Mouse (Mus musculus) embryonic fibroblast, embryonic 13.5 days (primary cell): ENCODE measurements around the gene H2afx.

ENCODE experiments used
- CTCF ChIP-seq: IDR thresholded peaks from 2 replicates; pipeline ENCODE4 v1.5.1; 2011; ENCODE audit warnings: mild to moderate bottlenecking, control low read depth, low read length, moderate library complexity, borderline replicate concordance; ENCODE audit not compliant: insufficient read depth
- POLR2A ChIP-seq: IDR thresholded peaks from 2 replicates; pipeline ENCODE4 v1.6.1; 2011; ENCODE audit warnings: low read depth, mild to moderate bottlenecking, control low read depth, low read length, moderate library complexity

DNA sequence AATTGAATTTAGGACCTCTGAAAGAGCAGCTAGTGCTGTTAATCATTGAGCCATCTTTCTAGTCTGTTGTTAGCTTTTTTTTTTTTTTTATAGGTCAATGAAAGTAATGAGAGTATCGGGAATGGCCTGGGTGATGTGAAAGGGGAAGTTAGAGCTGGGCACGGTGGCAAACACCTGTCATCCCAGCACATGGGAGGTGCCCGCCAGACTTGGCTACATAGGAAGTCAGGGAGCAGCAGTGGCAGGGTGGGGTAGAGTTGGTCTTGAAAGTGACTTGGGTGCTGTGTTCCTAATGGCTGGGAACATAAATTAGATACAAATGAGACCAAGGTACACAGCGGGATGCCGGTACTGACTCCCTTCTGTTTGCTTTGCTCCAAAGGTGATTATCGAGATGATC, 3.8 kb upstream of the H2afx start:
- no peak for TF ChIP-seq POLR2A
- TF ChIP-seq CTCF: no peak
